Mouse (Mus musculus) midbrain, embryonic 14.5 days (tissue): ENCODE measurements around the gene Pgm3. TPM values are rescaled to one million over a fixed set of nuclear protein-coding genes. Genes with fewer than 3 reads are reported as not detected.

ENCODE experiments used
- ATAC-seq: fragments of 200-750 bp; cut with Nextera tagmentation; 2 replicates; pipeline ENCODE4 v1.8.0; 2017; ENCODE audit warnings: moderate number of reproducible peaks, moderate library complexity; ENCODE audit not compliant: low FRiP score, low TSS enrichment
- DNase-seq: peaks from one replicate; pipeline ENCODE4 v3.0.0-alpha.2; 2015
- H3K27ac ChIP-seq: fragments of 300-500 bp; sonication (generic); replicated peaks from 2 replicates; pipeline ENCODE4 v1.5.1; 2014; ENCODE audit warnings: mild to moderate bottlenecking, low read depth, low read length, moderate library complexity
- H3K27me3 ChIP-seq: fragments of 300-500 bp; sonication (generic); 2 replicates; pipeline ENCODE4 v1.6.1; 2014; ENCODE audit warnings: low read length, control low read depth, mixed read lengths; ENCODE audit not compliant: control insufficient read depth, insufficient read depth
- H3K36me3 ChIP-seq: fragments of 300-500 bp; sonication (generic); 2 replicates; pipeline ENCODE4 v1.6.1; 2014; ENCODE audit warnings: low read length, control low read depth; ENCODE audit not compliant: control insufficient read depth, insufficient read depth
- H3K4me1 ChIP-seq: fragments of 300-500 bp; sonication (generic); 2 replicates; pipeline ENCODE4 v1.6.1; 2014; ENCODE audit warnings: mild to moderate bottlenecking, antibody characterized with exemption, low read length, control low read depth; ENCODE audit not compliant: control insufficient read depth, insufficient read depth
- H3K4me2 ChIP-seq: fragments of 300-500 bp; sonication (generic); 2 replicates; pipeline ENCODE4 v1.6.1; 2014; ENCODE audit warnings: mild to moderate bottlenecking, low read length, moderate library complexity
- H3K4me3 ChIP-seq: fragments of 300-500 bp; sonication (generic); replicated peaks from 2 replicates; pipeline ENCODE4 v1.5.1; 2014; ENCODE audit warnings: low read depth, low read length
- H3K9ac ChIP-seq: fragments of 300-500 bp; sonication (generic); replicated peaks from 2 replicates; pipeline ENCODE4 v1.6.1; 2014; ENCODE audit warnings: mild to moderate bottlenecking, low read length, moderate library complexity
- H3K9me3 ChIP-seq: fragments of 300-500 bp; sonication (generic); 2 replicates; pipeline ENCODE4 v1.6.1; 2016; ENCODE audit warnings: low read length, control low read depth, mixed read lengths; ENCODE audit not compliant: control insufficient read depth
- WGBS: fragments of 180-500 bp; shearing (Covaris S2); extraction: QIAGEN DNeasy Blood & Tissue Kit; methylation state at CpG from one replicate; pipeline ENCODE4 v1.1.7; 2014; 5-methylcytosine and 5-hydroxymethylcytosine counted together
- polyA plus RNA-seq: library from polyadenylated mRNA; unstranded; fragments of >200 nt; fragmentation: Nextera tagmentation; extraction: Ambion mirVana; gene quantifications from 2 replicates; pipeline ENCODE4 v1.2.1, GENCODE M21; 2014

The Pgm3 gene
- polyA plus RNA-seq, 1 experiment from 2014 or later: 32.6 TPM

- WGBS: 66% methylated on average over 1 of the region's 1 CpGs
- H3K9ac ChIP-seq: no peak overlapping the region
- H3K27ac ChIP-seq: no peak overlapping the region
- no peaks in the 10 kb centered on the region for H3K27me3 ChIP-seq
- no peak for ATAC-seq
- H3K4me1 ChIP-seq: no peaks in the 10 kb centered on the region
- peaks cover 73% of the 10 kb centered on the region for H3K36me3 ChIP-seq
- H3K9me3 ChIP-seq: no peaks in the 10 kb centered on the region
- no peak overlapping the region for H3K4me2 ChIP-seq
- DNase-seq: no peak
- no peak overlapping the region for H3K4me3 ChIP-seq
Observed at GRCm38 (mm10) chr9:86544559-86544958, 27.1 kb downstream of the Pgm3 start.

GRCm38 (mm10) chr9:86543451-86543850 is 28.2 kb downstream of the Pgm3 start:
- DNase-seq: no peak
- no peaks in the 10 kb centered on the region for H3K27me3 ChIP-seq
- WGBS: 88% methylated on average over 3 of the region's 3 CpGs
- peaks cover 64% of the 10 kb centered on the region for H3K36me3 ChIP-seq
- no peak for ATAC-seq
- H3K4me2 ChIP-seq: no peak overlapping the region
- H3K9ac ChIP-seq: no peak overlapping the region
- no peak overlapping the region for H3K27ac ChIP-seq
- H3K4me1 ChIP-seq: no peaks in the 10 kb centered on the region
- no peaks in the 10 kb centered on the region for H3K9me3 ChIP-seq
- H3K4me3 ChIP-seq: no peak overlapping the region

GRCm38 (mm10) chr9:86534071-86534470 is 37.6 kb downstream of the Pgm3 start:
- Histone ChIP-seq H3K27me3 (no peaks in the 10 kb centered on the region), H3K4me3 (no peak overlapping the region), H3K4me1 (no peaks in the 10 kb centered on the region), H3K9me3 (no peaks in the 10 kb centered on the region), H3K27ac (no peak overlapping the region), H3K4me2 (no peak overlapping the region), H3K9ac (no peak overlapping the region), H3K36me3 (peaks cover 40% of the 10 kb centered on the region)
- no peak for DNase-seq
- no peak for ATAC-seq
- 91% methylated on average over 5 of the region's 5 CpGs for WGBS

- H3K4me2 ChIP-seq: no peak overlapping the region
- WGBS: 70% methylated on average over 2 of the region's 2 CpGs
- no peak for ATAC-seq
- no peaks in the 10 kb centered on the region for H3K9me3 ChIP-seq
- DNase-seq: no peak
- no peak overlapping the region for H3K27ac ChIP-seq
- H3K9ac ChIP-seq: no peak overlapping the region
- H3K27me3 ChIP-seq: no peaks in the 10 kb centered on the region
- H3K4me1 ChIP-seq: no peaks in the 10 kb centered on the region
- H3K4me3 ChIP-seq: no peak overlapping the region
- peaks cover 50% of the 10 kb centered on the region for H3K36me3 ChIP-seq
Observed at GRCm38 (mm10) chr9:86525600-86525999, 46.0 kb downstream of the Pgm3 start.

- no peaks in the 10 kb centered on the region for H3K4me1 ChIP-seq
- no peak overlapping the region for H3K4me3 ChIP-seq
- no peak overlapping the region for H3K27ac ChIP-seq
- H3K4me2 ChIP-seq: no peak overlapping the region
- no peaks in the 10 kb centered on the region for H3K27me3 ChIP-seq
- H3K36me3 ChIP-seq: peaks cover 67% of the 10 kb centered on the region
- no peak overlapping the region for H3K9ac ChIP-seq
- H3K9me3 ChIP-seq: no peaks in the 10 kb centered on the region
- ATAC-seq (no peak), DNase-seq (no peak)
Observed at GRCm38 (mm10) chr9:86522335-86522734, 49.3 kb downstream of the Pgm3 start.

- Histone ChIP-seq H3K4me1 (no peaks in the 10 kb centered on the region), H3K27ac (no peak overlapping the region), H3K9ac (no peak overlapping the region), H3K4me2 (no peak overlapping the region), H3K9me3 (no peaks in the 10 kb centered on the region), H3K27me3 (no peaks in the 10 kb centered on the region), H3K36me3 (peaks cover 66% of the 10 kb centered on the region), H3K4me3 (no peak overlapping the region)
- DNase-seq (no peak), ATAC-seq (no peak)
- 95% methylated on average over 4 of the region's 4 CpGs for WGBS
Observed at GRCm38 (mm10) chr9:86514798-86515197, 56.8 kb downstream of the Pgm3 start.

GRCm38 (mm10) chr9:86514390-86514789 is 57.3 kb downstream of the Pgm3 start:
- no peaks in the 10 kb centered on the region for H3K27me3 ChIP-seq
- WGBS: 83% methylated on average over 3 of the region's 3 CpGs
- peaks cover 64% of the 10 kb centered on the region for H3K36me3 ChIP-seq
- no peak for ATAC-seq
- H3K9me3 ChIP-seq: no peaks in the 10 kb centered on the region
- no peaks in the 10 kb centered on the region for H3K4me1 ChIP-seq
- H3K27ac ChIP-seq: no peak overlapping the region
- no peak overlapping the region for H3K4me2 ChIP-seq
- no peak for DNase-seq
- no peak overlapping the region for H3K4me3 ChIP-seq
- H3K9ac ChIP-seq: no peak overlapping the region

- no peak overlapping the region for H3K4me3 ChIP-seq
- ATAC-seq: no peak
- H3K27me3 ChIP-seq: no peaks in the 10 kb centered on the region
- 63% methylated on average over 5 of the region's 5 CpGs for WGBS
- no peaks in the 10 kb centered on the region for H3K9me3 ChIP-seq
- no peaks in the 10 kb centered on the region for H3K4me1 ChIP-seq
- no peak overlapping the region for H3K9ac ChIP-seq
- H3K27ac ChIP-seq: no peak overlapping the region
- no peak overlapping the region for H3K4me2 ChIP-seq
- peaks cover 63% of the 10 kb centered on the region for H3K36me3 ChIP-seq
- DNase-seq: no peak
Observed at GRCm38 (mm10) chr9:86513733-86514132, 57.9 kb downstream of the Pgm3 start.

- no peak overlapping the region for H3K27ac ChIP-seq
- ATAC-seq (no peak), DNase-seq (no peak)
- no peaks in the 10 kb centered on the region for H3K9me3 ChIP-seq
- H3K4me1 ChIP-seq: no peaks in the 10 kb centered on the region
- H3K9ac ChIP-seq: no peak overlapping the region
- 87% methylated on average over 4 of the region's 4 CpGs for WGBS
- H3K4me3 ChIP-seq: no peak overlapping the region
- H3K27me3 ChIP-seq: no peaks in the 10 kb centered on the region
- H3K36me3 ChIP-seq: peaks cover 50% of the 10 kb centered on the region
- H3K4me2 ChIP-seq: no peak overlapping the region
Observed at GRCm38 (mm10) chr9:86507437-86507836, 64.2 kb downstream of the Pgm3 start.
